Mouse (Mus musculus): Measurements from ENCODE around the gene Plpp3.

The Plpp3 gene

GRCm38 (mm10) chr4:105157276-105158168, at the start of gene Plpp3:
Gene Plpp3, plus strand, starts transcription at chr4:105157347.
- peak; percentile 85 to 91 for DNase-seq

- DNase-seq, result no peak
These were observed 49.1 kb upstream of the Plpp3 start for GRCm38 (mm10) chr4:105107943-105108640.

DNA sequence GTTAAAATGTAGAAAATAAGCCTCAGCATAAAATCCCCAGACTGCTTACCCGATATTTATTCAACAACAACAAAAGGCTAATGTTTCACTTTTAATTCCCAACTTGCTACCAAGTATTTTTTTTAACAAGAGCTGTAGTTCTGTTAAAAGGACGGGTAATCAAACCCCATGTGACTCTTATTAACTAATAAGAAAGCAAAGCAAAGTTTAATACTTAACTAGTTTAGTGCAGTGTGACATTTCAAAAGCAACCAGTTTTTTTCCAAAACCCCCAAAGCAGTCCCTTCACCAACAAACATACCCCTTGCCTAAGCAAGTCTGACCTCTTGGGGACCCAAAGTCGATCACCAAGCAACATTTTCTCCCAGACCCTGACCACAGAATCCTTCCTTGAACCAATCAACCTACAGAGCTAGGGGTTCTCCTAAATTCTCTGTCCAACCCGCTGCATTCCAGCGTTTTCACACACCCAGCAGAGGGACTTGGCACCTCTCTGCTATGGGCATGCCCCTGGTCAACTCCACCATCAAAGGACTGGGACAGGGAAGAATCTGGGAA, 48.4 kb upstream of the Plpp3 start:
- DNase-seq, result no peak

- peak; percentile 80 to 88 for DNase-seq
These were observed 47.8 kb upstream of the Plpp3 start, which contains the start of gene Prkaa2 for GRCm38 (mm10) chr4:105109199-105109989. Gene Prkaa2, minus strand, starts transcription at chr4:105109890.

DNA sequence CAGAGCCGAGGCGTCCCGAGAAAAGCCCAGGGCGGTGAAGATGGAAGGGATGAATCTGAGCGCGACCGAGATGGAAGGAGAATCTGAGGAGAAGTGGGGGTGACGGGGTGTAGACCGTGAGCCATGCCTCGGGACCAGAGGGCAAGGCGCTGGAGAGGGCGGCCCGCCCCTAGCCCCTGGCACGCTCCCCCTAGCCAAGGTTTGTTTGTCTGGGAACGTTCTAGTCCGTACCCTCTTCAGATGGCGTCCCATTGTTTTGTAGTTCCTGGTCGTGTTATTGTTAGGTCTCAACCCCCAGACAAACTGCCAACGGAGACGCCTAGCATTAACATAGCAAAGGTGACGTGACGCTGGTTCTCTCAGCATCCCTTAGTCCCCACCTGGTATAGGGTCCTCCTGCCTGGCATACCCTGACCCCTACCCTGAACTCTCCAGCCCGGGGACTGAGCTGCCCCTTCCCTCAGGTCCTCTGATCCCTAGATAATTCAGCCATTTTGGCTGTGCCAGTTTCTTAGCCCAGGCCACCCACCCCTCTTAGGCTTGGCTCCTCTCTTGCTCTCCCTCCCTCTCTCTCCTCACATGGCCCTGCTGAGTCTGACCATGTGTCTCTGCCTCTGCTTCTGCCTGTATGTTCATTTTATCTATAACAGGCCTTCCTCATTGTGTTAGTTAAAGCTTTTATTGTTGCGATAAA, 47.0 kb upstream of the Plpp3 start:
- DNase-seq, result no peak

- no peak for DNase-seq
These were observed 46.5 kb upstream of the Plpp3 start for GRCm38 (mm10) chr4:105110684-105111035.

GRCm38 (mm10) chr4:105111770-105112169, 45.4 kb upstream of the Plpp3 start:
- no peak for DNase-seq

DNA sequence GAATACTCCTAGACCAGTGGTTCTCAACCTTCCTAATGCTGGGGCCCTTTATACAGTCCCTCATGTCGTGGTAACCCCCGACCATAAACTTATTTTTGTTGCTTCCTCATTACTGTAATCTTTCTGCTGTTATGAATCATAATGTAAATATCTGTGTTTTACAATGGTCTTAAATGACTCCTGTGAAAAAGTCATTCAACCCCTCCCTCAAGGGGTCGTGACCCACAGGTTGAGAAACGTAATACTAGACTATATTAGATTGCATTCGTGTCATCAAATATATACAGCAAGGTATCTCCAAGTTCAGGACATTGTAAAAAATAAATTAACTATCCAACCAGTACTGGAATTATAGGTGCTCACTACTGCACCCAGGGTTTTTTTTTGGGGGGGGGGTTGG, 44.1 kb upstream of the Plpp3 start:
- DNase-seq, result no peak

DNA sequence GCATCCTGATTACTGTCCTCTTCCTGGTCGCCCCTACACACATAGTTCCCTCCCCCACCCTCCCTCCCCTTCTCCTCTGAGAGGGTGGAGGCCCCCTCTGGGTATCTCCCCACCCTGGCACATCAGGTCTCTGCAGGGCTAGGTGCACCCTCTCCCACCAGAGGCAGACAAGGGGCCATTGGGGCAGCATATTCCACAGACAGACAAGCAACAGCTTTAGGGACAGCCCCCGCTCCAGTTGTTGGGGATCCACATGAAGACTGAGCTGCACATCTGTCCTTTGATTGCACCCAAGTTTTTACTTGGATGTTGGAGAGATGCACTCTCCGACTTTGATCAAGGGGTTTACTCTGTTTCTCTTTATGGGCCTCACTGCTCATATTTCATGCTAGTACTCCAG, 43.7 kb upstream of the Plpp3 start:
- no peak for DNase-seq

GRCm38 (mm10) chr4:105121081-105121480, 36.1 kb upstream of the Plpp3 start:
- DNase-seq, result no peak

DNA sequence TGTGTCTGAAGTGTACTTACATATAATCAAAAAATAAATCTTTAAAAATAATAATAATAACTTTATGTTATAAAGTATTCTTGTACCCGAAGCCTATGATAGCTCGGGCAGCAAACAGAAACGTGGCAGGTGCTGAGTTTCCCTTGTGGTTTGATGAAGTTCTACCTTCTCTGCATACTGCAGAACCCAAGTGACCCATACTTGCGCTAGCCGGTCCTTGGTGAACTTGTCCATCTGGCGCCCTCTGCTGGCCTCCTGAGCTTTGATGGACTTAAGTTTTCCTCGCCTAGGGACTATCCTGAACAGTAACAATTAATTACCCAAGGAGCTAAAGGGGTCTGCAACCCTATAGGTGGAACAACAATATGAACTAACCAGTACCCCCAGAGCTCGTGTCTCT, 34.7 kb upstream of the Plpp3 start:
- peak; percentile 85 to 87 for DNase-seq

DNA sequence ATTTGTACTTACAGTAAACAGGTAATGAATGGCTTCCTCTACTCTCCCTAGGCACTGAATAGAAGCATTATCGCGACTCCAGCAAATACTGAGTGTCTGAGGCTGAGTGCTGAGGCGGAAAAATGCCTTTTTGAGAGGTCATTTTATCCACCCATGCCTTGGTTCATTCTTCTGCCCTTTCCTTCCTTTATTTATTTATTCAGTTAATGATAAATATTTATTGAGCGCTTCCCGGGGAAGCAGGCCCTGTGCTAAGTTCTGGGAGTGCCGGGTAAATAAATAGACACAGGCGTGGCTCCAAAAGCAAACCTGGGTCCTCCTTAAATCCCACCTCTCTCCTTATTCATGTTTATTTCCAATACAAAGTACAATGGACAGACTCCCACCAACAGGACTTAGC, 27.9 kb upstream of the Plpp3 start:
- DNase-seq, result no peak

- no peak for DNase-seq
These were observed 25.3 kb upstream of the Plpp3 start for GRCm38 (mm10) chr4:105131756-105132314.

- no peak for DNase-seq
These were observed 23.6 kb upstream of the Plpp3 start for GRCm38 (mm10) chr4:105133350-105134050.

DNA sequence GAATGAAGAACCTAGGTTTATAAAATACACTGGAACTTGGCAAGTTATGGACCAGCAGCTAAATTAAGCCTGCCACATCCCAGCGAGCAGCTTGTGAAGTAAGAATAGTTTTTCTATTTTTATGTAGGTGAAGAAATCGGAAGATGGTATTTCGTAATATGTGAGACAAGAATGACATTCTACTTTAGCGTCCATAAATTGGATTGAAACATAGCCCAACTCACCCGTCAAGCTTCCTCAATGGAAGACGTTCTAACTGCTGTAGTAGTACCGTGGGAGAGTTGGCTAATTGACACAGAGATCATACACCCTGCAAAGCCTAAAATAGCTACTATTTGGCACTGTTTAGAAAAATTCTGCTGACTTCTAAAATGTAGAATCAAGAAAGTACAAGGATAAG, 7.7 kb upstream of the Plpp3 start:
- no peak for DNase-seq

- peak; percentile 84 to 87 for DNase-seq
These were observed 5.0 kb upstream of the Plpp3 start for GRCm38 (mm10) chr4:105151911-105152690.

GRCm38 (mm10) chr4:105153227-105153626, 3.9 kb upstream of the Plpp3 start:
- no peak for DNase-seq

DNA sequence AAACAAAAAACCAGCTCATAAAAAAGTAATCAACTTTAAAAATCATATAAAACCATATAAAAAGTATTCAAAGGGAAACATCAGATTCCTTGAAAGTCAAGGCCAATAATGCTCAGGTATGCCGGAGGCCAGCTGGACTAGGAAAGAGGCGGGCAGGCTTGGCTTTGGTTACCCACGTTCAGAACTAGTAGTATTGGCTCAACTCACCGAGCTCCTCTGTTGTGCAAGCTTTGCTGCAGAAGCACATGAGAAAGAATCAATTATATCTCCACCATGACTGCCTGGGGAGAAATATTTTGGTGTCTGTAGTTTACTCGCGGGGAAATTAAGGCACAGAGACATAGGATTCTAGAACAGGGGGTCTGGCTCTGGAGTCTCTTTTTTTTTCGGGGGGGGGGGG, 866 bp upstream of the Plpp3 start:
- no peak for DNase-seq

GRCm38 (mm10) chr4:105156955-105157275, 232 bp upstream of the Plpp3 start:
- DNase-seq, result no peak

GRCm38 (mm10) chr4:105158169-105158555, 1.0 kb downstream of the Plpp3 start:
- DNase-seq, result peak; percentile 83 to 92

Measured in kidney, postnatal 4 days (tissue).